In genomic region chr8:75211461-75211860, GRCm38 (mm10) we compare ENCODE assay signal across 10 mouse cellular contexts. TPM values are rescaled to one million over a fixed set of nuclear protein-coding genes. Genes with fewer than 3 reads are reported as not detected.
DNase-seq lines count a peak whose midpoint lies in the region; ATAC-seq and TF ChIP-seq lines count a peak whose summit lies in the region.
"Had no signal": no experiment of that assay in that cellular context is flagged by ENCODE, and none has a peak within 500 bp of the region (broad histone marks: within the 10 kb centered on the region; RNA-seq: fewer than 3 reads in every experiment).

No protein-coding gene starts in this region.

- H3K4me3 ChIP-seq in heart, embryonic 11.5 days (ENCODE audit: low read depth, low read length) = no peak overlapping the region
- no peak overlapping the region for H3K4me3 ChIP-seq in kidney, embryonic 14.5 days (ENCODE audit: low read length)
- H3K4me3 ChIP-seq in left cerebral cortex, adult 2 months = no peak overlapping the region
- H3K4me3 ChIP-seq: myocyte had no signal

- DNase-seq in heart, adult 9 months (ENCODE audit: low spot score in 2 of 2) = peak; percentile 37 to 56
- DNase-seq in cerebellum, adult 11-12 months = peak; percentile 58
- peak; percentile 58 for DNase-seq in ovary, adult 18-20 months (ENCODE audit: low spot score)
- DNase-seq in spleen, postnatal 14 days (ENCODE audit: low spot score in 2 of 2) = no peak
- no peak for DNase-seq in left cerebral cortex, adult 2 months (ENCODE audit: extremely low spot score in 1 of 2, low spot score in 2 of 2)

- no peak overlapping the region for H3K9ac ChIP-seq in heart, embryonic 11.5 days (ENCODE audit: low read depth, low read length)
- H3K9ac ChIP-seq in kidney, embryonic 14.5 days (ENCODE audit: low read depth, low read length) = no peak overlapping the region

- H3K4me2 ChIP-seq in heart, embryonic 11.5 days = no peak overlapping the region
- no peak overlapping the region for H3K4me2 ChIP-seq in kidney, embryonic 14.5 days (replicated peaks; ENCODE audit: low read depth, low read length)

- H3K9me3 ChIP-seq in heart, embryonic 11.5 days (replicated peaks; ENCODE audit: control insufficient read depth, low read length) = no peaks in the 10 kb centered on the region
- H3K9me3 ChIP-seq in kidney, embryonic 14.5 days (ENCODE audit: control insufficient read depth, low read length) = no peaks in the 10 kb centered on the region

- H3K27me3 ChIP-seq in heart, embryonic 11.5 days (ENCODE audit: control insufficient read depth, insufficient read depth, low read length) = peaks cover 52% of the 10 kb centered on the region
- peaks cover 34% of the 10 kb centered on the region for H3K27me3 ChIP-seq in kidney, embryonic 14.5 days (ENCODE audit: control insufficient read depth, insufficient read depth, low read length)

- no peak for ATAC-seq in heart, embryonic 11.5 days (replicated peaks; ENCODE audit: insufficient number of reproducible peaks, low FRiP score, low TSS enrichment)
- peak; percentile 26; the same call in 1 of the 2 replicates for ATAC-seq in kidney, embryonic 14.5 days (ENCODE audit: low FRiP score, low TSS enrichment)
- no peak for ATAC-seq in granulocyte monocyte progenitor cell, adult 5-6 weeks (replicated peaks; ENCODE audit: poor library complexity, severe bottlenecking)
- ATAC-seq: forebrain, embryonic 14.5 days had no signal

- no peak for TF ChIP-seq CTCF in left cerebral cortex, adult 2 months (IDR thresholded peaks at IDR 0.05)

- H3K4me1 ChIP-seq in heart, embryonic 11.5 days (ENCODE audit: control insufficient read depth, insufficient read depth, low read length) = peaks cover 7% of the 10 kb centered on the region
- no peaks in the 10 kb centered on the region for H3K4me1 ChIP-seq in kidney, embryonic 14.5 days (ENCODE audit: control insufficient read depth, insufficient read depth, low read length)

- no peaks in the 10 kb centered on the region for H3K36me3 ChIP-seq in heart, embryonic 11.5 days (ENCODE audit: control insufficient read depth, insufficient read depth, low read length)
- H3K36me3 ChIP-seq in kidney, embryonic 14.5 days (ENCODE audit: control insufficient read depth, insufficient read depth, low read length) = no peaks in the 10 kb centered on the region

- 72% methylated on average over 3 of the region's 3 CpGs for WGBS in heart, embryonic 11.5 days (ENCODE audit: insufficient replicate concordance)
- 59% methylated on average over 3 of the region's 3 CpGs for WGBS in kidney, embryonic 14.5 days

- intact Hi-C loops in left cerebral cortex, adult 2 months (cut with DNase I) = no loop called here

- H3K27ac ChIP-seq in heart, embryonic 11.5 days (ENCODE audit: low read depth, low read length) = no peak overlapping the region
- no peak overlapping the region for H3K27ac ChIP-seq in kidney, embryonic 14.5 days (ENCODE audit: low read depth, low read length)
- H3K27ac ChIP-seq in left cerebral cortex, adult 2 months = no peak overlapping the region

RNA-seq across cellular contexts. Expression of gene Rasd2, which starts 2.3 kb away (rescaled TPM):
- 0.10 and 0.16 TPM in 2 replicates for polyA plus RNA-seq in heart, embryonic 11.5 days (2014; fragmentation: Nextera tagmentation; extraction: Ambion mirVana)
- polyA plus RNA-seq in kidney, embryonic 14.5 days (2014; fragmentation: Nextera tagmentation; extraction: Ambion mirVana) = 1.2 and 1.9 TPM in 2 replicates
- not detected in 2 replicates for total RNA-seq in granulocyte monocyte progenitor cell, adult 5-6 weeks (2014; fragmentation: Nextera tagmentation)
- 0.22 TPM in 1 of 2 replicates, not detected in the other for total RNA-seq in granulocyte monocyte progenitor cell, adult 5-6 weeks (2017)
- total RNA-seq in left cerebral cortex, adult 2 months (2021) = 100 to 1,000 TPM in 1 of 2 experiments, 10 to 100 TPM in 1; 77.7 to 100 TPM
- polyA plus RNA-seq: myocyte had no signal

Comparison
In these comparisons a context has a peak if more than half of its experiments do, and no peak if none do; other contexts are left out.
1. DNase-seq: peak in heart, adult 9 months (2 of 2), cerebellum, adult 11-12 months (single experiment) and ovary, adult 18-20 months (single experiment); none in spleen, postnatal 14 days (0 of 2) and left cerebral cortex, adult 2 months (0 of 2).
2. RNA of gene Rasd2, which starts 2.3 kb away (total RNA-seq): 77.7 to 100 TPM in left cerebral cortex, adult 2 months; 0.22 TPM in granulocyte monocyte progenitor cell, adult 5-6 weeks; every median in the first group is over 10 times any median in the second.